Mouse (Mus musculus): ENCODE data around the gene Myo5c. TPM values are rescaled to one million over a fixed set of nuclear protein-coding genes. Genes with fewer than 3 reads are reported as not detected.

Gene Myo5c
- 0.21 and 0.28 TPM in 2 replicates for polyA plus RNA-seq (2015; fragmentation: Nextera tagmentation; extraction: Ambion mirVana)

DNA sequence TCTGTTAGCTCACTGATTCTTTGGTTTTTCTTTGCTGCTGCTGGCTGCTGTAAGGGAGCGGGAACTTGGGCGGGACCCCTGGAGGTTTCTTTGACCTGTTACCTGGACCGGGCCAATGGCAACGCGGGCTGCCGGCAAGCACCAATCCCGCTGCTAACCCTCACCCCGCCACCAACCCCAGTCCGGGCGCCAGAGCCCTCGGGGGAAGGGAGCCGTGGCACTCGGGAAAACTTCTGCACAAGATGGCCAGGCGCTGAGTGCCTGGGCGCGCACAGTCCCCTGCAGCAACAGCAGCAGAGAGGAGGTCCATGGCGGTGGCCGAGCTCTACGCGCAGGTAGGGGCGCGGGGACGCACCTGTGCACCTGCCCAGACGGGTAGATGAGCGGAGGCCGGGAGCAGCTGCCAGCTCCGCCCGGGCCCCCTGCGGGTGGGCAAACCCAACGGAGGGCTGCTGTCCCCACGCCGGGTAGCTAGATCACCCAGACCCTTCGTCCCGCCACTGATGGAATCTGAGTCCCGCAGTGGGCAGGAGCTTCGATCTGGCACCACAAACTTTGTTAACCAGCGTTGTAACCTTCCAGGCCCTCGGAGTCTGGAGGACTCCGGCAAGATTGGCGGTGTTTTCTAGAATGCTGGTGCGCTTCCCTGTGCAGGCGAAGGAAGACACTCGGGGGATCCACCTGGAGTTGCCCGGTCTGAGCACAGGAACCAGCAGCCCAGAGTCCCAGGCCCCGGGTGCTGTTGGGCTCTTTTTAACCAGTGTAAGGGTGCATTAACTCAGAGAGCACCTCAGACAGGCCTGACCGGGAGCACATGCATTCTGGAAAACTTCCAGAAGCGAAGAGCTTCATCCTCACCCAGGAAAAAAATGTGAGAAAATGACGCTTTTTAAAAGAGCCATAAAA is at the start of gene Myo5c:
Gene Myo5c (plus strand): TSS at position 180 of the 906 bp plus-strand sequence.
- H3K9ac ChIP-seq, result peak within 1 kb of the TSS; percentile 43; the same call in 1 of the 2 replicates
- peak; percentile 61 for ATAC-seq
- WGBS, result 3% methylated on average over 48 of the region's 48 CpGs

DNA sequence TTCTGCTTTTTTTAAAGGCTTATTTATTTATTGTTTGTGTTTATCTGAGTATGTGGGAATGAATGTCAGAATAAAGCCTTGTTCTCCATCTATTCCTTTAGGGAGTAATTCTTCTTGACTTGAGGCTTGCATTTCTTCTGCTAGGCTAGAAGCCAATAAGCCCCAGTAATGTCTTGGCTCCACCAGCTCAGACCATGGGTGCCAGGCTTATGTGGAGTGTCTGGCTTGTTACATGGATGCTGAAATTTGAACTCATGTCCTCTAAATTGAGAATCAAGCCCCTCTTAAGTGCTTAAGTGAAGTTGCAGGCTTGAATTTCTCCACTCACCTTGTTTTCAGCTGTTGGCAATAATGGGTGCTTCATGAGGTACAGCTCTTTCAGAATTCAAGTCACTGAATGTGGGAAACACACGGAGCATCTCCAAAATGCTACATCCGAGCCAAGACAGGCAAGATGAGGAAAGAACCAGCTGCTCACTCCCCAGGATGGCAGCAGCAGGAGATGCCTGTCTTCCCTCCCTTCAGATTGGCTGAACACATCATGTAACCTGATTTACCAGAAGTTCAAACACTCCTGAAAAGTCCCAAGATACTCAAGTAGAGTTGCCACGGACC is 44.1 kb upstream of the Myo5c start:
- no peak for ATAC-seq
- no peaks in the 10 kb centered on the region for H3K4me1 ChIP-seq
- no peaks in the 10 kb centered on the region for H3K27me3 ChIP-seq
- peaks cover 73% of the 10 kb centered on the region for H3K36me3 ChIP-seq (ENCODE audit: poor library complexity, severe bottlenecking)
- H3K9me3 ChIP-seq (replicated peaks), result no peaks in the 10 kb centered on the region
- 85% methylated on average over 3 of the region's 3 CpGs for WGBS
- no peak overlapping the region for H3K4me3 ChIP-seq
- H3K9ac ChIP-seq, result no peak overlapping the region
- H3K4me2 ChIP-seq, result no peak overlapping the region
- H3K27ac ChIP-seq, result no peak overlapping the region

More for the DNA sequence above, at the start of gene Myo5c:
- peak within 1 kb of the TSS; percentile 74 for H3K4me2 ChIP-seq
- H3K36me3 ChIP-seq (ENCODE audit: poor library complexity, severe bottlenecking), result no peaks in the 10 kb centered on the region
- H3K27me3 ChIP-seq, result peaks cover 39% of the 10 kb centered on the region
- peak within 1 kb of the TSS; percentile 40 for H3K4me3 ChIP-seq
- no peaks in the 10 kb centered on the region for H3K9me3 ChIP-seq (replicated peaks)
- H3K27ac ChIP-seq, result no peak within 1 kb of the TSS
- H3K4me1 ChIP-seq, result peaks cover 9% of the 10 kb centered on the region

DNA sequence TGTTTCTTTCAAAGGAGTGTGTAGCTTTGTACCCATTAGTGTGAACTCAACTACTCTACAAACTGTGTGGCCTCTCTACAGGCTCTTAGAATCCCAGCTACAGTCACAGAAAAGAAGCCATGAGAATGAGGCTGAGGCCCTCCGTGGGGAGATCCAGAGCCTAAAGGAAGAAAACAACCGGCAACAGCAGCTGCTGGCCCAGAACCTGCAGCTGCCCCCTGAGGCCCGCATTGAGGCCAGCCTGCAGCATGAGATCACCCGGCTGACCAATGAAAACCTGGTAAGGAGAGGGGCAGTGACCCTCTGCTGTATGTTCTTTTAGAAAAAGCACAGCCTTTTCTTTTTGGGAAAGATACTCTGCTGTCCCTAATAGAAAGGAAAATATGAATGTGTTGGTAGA is 38.0 kb upstream of the Myo5c start:
- Histone ChIP-seq H3K36me3 (ENCODE audit: poor library complexity, severe bottlenecking) (peaks cover 50% of the 10 kb centered on the region), H3K27ac (peak overlapping the region; percentile 25; the same call in 1 of the 2 replicates), H3K4me2 (no peak overlapping the region), H3K9ac (no peak overlapping the region), H3K4me3 (no peak overlapping the region), H3K9me3 (replicated peaks) (no peaks in the 10 kb centered on the region), H3K27me3 (no peaks in the 10 kb centered on the region), H3K4me1 (no peaks in the 10 kb centered on the region)
- WGBS, result 58% methylated on average over 4 of the region's 4 CpGs
- no peak for ATAC-seq

DNA sequence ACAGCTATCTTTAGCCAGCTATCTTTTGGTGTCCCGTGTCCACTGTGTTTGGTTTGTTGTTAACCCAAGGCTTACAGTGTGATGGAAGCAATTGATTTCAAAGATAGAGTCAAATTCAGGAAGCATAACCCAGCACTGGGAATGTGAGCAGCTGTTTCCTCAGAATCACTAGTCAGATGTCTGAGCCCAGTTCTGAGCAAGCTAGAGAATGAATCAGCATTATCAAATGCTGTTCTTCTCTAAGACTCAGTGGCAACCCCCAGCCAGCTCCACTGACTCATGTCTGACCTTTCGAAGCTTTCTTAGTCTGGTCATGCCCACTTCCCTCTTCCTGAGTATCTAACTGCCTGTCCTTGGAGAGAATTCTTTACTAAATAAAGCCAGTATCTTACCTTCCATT is 35.5 kb upstream of the Myo5c start:
- H3K9me3 ChIP-seq (replicated peaks), result no peaks in the 10 kb centered on the region
- no peak overlapping the region for H3K9ac ChIP-seq
- no peak overlapping the region for H3K27ac ChIP-seq
- H3K4me1 ChIP-seq, result no peaks in the 10 kb centered on the region
- H3K36me3 ChIP-seq (ENCODE audit: poor library complexity, severe bottlenecking), result peaks cover 47% of the 10 kb centered on the region
- no peak overlapping the region for H3K4me2 ChIP-seq
- no peak for ATAC-seq
- WGBS, result 83% methylated on average over 2 of the region's 2 CpGs
- no peak overlapping the region for H3K4me3 ChIP-seq
- H3K27me3 ChIP-seq, result no peaks in the 10 kb centered on the region

DNA sequence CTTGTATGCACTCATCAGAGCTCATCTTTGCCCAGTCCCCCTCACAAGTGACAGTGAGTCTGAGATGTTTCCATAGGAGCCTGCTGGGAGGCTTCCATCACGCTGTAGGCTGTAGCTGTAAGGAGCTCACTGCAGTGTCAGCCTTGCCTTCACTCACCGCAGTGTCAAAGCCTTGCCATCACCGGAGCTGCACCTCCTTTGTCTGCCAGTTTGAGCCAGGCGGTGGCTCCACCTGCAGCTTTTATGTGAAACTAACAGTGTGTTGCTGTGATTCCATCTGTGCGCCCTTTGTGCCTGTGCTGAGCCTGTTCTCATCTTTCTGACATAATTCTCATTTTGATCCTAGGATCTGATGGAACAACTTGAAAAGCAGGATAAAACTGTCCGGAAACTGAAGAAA is 34.5 kb upstream of the Myo5c start:
- peak overlapping the region; percentile 35; the same call in 1 of the 2 replicates for H3K27ac ChIP-seq

DNA sequence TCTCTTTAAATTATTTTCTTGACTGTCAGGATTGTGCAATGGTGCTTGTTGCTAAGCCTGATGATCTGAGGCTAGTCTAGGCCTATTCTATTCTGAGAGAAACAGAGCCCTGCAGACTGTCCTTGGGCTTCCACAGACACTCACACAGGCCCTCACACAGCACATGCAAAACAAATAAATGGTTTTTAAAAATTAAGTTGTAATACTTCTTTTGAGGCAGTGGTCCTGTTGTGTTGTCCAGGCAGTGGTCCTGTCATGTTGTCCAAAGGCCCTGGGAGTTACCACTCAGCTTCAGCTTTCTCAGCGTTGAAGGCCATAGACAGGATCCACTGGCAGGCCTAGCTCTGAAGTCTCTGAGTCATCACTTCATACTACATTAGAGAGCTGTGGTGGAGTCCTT is 30.3 kb upstream of the Myo5c start:
- Histone ChIP-seq H3K9ac (no peak overlapping the region), H3K4me1 (no peaks in the 10 kb centered on the region), H3K9me3 (replicated peaks) (no peaks in the 10 kb centered on the region), H3K27ac (no peak overlapping the region), H3K36me3 (ENCODE audit: poor library complexity, severe bottlenecking) (peaks cover 68% of the 10 kb centered on the region), H3K27me3 (no peaks in the 10 kb centered on the region), H3K4me2 (no peak overlapping the region), H3K4me3 (no peak overlapping the region)
- no peak for ATAC-seq
- WGBS, result 94% methylated on average over 1 of the region's 1 CpGs

More for the DNA sequence above, 34.5 kb upstream of the Myo5c start:
- H3K9ac ChIP-seq, result peak overlapping the region; percentile 26; the same call in 1 of the 2 replicates
- no peaks in the 10 kb centered on the region for H3K4me1 ChIP-seq
- peaks cover 54% of the 10 kb centered on the region for H3K36me3 ChIP-seq (ENCODE audit: poor library complexity, severe bottlenecking)
- H3K4me2 ChIP-seq, result no peak overlapping the region
- no peaks in the 10 kb centered on the region for H3K27me3 ChIP-seq
- peak; percentile 78; the same call in 1 of the 2 replicates for ATAC-seq
- no peak overlapping the region for H3K4me3 ChIP-seq
- H3K9me3 ChIP-seq (replicated peaks), result no peaks in the 10 kb centered on the region
- 38% methylated on average over 6 of the region's 6 CpGs for WGBS

DNA sequence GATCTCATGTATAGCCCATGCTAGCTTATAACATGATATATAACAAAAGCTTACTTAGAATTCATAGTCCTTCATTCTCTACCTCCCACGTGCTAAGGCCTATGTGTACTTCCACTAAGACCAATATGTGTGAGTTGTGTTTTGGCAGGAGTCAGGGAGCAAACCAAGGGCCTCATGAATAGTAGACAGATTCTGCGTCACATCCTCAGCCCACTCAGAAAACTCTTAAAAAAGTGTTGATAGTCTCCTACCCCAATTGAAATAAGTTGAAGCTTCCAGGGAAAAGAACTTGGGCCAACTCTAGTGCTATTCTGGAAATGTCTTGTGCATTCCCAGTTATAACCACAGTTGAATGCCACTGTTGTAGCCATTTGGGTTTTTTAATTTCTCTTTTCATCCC is 29.8 kb upstream of the Myo5c start:
- Histone ChIP-seq H3K4me1 (no peaks in the 10 kb centered on the region), H3K27me3 (no peaks in the 10 kb centered on the region), H3K4me2 (no peak overlapping the region), H3K9me3 (replicated peaks) (no peaks in the 10 kb centered on the region), H3K4me3 (no peak overlapping the region), H3K9ac (no peak overlapping the region), H3K27ac (no peak overlapping the region), H3K36me3 (ENCODE audit: poor library complexity, severe bottlenecking) (peaks cover 68% of the 10 kb centered on the region)
- WGBS, result 90% methylated on average over 2 of the region's 2 CpGs
- no peak for ATAC-seq

DNA sequence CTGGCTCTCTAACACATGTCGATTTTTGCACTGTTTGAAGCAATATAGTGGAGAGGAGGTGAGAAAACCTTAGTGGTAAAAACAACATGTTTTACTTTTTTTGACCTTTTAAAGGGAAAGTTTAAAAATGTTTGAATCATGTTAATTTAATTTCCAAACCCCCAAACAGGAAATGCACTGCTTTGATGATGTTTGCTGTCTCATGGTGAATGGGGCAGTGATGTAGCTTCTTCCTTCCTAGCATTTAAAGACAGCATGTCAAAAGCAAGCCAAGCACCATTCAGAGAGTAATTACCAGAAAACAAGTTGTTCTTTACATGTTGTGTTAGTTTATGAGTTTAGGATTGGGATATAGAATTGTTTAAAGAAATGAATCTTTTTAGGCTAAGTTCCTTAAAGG is 22.6 kb upstream of the Myo5c start:
- no peak for ATAC-seq
- Histone ChIP-seq H3K4me3 (no peak overlapping the region), H3K9ac (no peak overlapping the region), H3K27me3 (no peaks in the 10 kb centered on the region), H3K4me1 (no peaks in the 10 kb centered on the region), H3K4me2 (no peak overlapping the region), H3K27ac (no peak overlapping the region), H3K36me3 (ENCODE audit: poor library complexity, severe bottlenecking) (peaks cover 62% of the 10 kb centered on the region), H3K9me3 (replicated peaks) (no peaks in the 10 kb centered on the region)
- 93% methylated on average over 1 of the region's 1 CpGs for WGBS

DNA sequence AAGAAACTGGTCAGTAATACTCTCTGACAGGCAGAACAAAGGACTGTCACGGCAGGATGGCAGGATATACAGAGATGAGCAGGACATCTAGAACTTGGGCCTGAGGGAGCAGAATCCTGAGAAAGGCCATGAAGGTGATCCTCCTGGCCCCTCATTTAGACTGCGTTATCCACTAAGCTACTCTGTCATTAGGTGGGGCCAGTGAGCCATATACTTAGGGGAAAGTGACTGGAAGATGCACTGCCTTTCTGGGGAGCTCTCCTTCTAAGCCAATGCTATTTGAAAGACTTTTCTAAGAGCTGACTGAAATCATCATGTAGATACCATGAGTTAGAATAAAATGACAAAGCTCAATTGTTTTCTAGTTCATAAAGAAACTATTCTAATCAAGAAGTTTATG is 21.6 kb upstream of the Myo5c start:
- ATAC-seq, result no peak
- Histone ChIP-seq H3K27me3 (no peaks in the 10 kb centered on the region), H3K4me1 (no peaks in the 10 kb centered on the region), H3K4me2 (no peak overlapping the region), H3K27ac (no peak overlapping the region), H3K36me3 (ENCODE audit: poor library complexity, severe bottlenecking) (peaks cover 62% of the 10 kb centered on the region), H3K4me3 (no peak overlapping the region), H3K9ac (no peak overlapping the region), H3K9me3 (replicated peaks) (no peaks in the 10 kb centered on the region)
- 73% methylated on average over 2 of the region's 2 CpGs for WGBS

DNA sequence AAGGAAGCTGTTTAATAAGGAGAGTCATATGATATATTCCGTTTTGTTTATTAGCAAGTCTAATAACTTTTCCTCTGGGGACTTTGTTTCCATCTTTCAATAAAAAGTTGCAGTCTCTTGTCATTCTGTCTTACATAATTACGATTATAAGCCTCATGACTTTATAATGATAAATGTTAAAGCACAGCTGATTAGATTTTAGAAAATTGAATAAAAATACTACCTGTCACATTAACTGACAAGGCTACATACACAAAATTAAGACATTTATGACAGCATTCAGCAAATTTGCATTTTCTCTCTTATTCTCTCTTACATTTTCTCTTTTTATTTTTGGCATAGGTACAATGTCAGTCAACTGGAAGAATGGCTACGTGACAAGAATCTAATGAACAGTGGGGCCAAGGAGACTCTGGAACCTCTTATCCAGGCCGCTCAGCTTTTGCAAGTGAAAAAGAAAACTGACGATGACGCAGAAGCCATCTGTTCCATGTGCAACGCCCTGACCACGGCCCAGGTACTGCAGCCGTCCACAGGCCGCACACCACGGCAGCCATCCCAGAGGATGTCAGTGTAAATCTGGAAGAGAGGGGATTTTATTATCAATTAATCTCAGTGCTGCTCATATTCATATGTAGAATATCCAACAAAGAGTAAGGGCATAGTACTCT is 16.9 kb upstream of the Myo5c start:
- peaks cover 77% of the 10 kb centered on the region for H3K36me3 ChIP-seq (ENCODE audit: poor library complexity, severe bottlenecking)
- ATAC-seq, result peak; percentile 50; the same call in 1 of the 2 replicates

DNA sequence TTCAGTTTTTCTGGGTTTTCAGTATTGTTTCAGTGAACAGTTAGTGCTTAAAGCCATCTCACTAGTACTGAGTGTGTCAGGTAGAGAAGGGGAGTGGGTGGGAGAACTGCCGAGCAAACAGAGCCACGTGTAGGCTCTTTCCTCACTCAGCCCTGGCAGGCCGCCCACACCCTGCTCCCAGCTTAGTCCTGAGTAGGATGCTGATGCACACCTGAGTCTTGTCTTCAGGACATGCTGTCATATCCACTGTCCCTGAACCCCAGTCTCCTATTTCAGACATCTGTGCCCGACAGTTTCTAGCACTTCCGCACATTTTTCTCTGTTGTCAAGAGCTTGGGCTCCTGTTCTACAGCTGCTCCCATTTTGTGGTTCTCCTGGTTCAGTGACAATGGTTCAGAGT is 11.9 kb upstream of the Myo5c start:
- H3K4me2 ChIP-seq, result no peak overlapping the region
- H3K27me3 ChIP-seq, result no peaks in the 10 kb centered on the region
- no peak overlapping the region for H3K27ac ChIP-seq
- H3K9me3 ChIP-seq (replicated peaks), result no peaks in the 10 kb centered on the region
- H3K4me1 ChIP-seq, result no peaks in the 10 kb centered on the region
- H3K4me3 ChIP-seq, result no peak overlapping the region
- WGBS, result 84% methylated on average over 5 of the region's 5 CpGs
- H3K9ac ChIP-seq, result no peak overlapping the region
- H3K36me3 ChIP-seq (ENCODE audit: poor library complexity, severe bottlenecking), result peaks cover 61% of the 10 kb centered on the region
- no peak for ATAC-seq

More for the DNA sequence above, 16.9 kb upstream of the Myo5c start:
- Histone ChIP-seq H3K4me2 (no peak overlapping the region), H3K27me3 (no peaks in the 10 kb centered on the region), H3K9ac (no peak overlapping the region), H3K9me3 (replicated peaks) (no peaks in the 10 kb centered on the region), H3K4me3 (no peak overlapping the region), H3K27ac (no peak overlapping the region), H3K4me1 (no peaks in the 10 kb centered on the region)
- WGBS, result 84% methylated on average over 11 of the region's 11 CpGs
